Mouse (Mus musculus) lung, postnatal 4 days (tissue): Measurements from ENCODE around the gene Polr2f.
A peak's percentile ranks its signal among the peaks of the same experiment; 100 is the strongest.

Source experiments
- DNase-seq, 2 experiments: peaks; one replicate each; pipeline ENCODE4 v3.0.0; 2021

Gene Polr2f

DNA sequence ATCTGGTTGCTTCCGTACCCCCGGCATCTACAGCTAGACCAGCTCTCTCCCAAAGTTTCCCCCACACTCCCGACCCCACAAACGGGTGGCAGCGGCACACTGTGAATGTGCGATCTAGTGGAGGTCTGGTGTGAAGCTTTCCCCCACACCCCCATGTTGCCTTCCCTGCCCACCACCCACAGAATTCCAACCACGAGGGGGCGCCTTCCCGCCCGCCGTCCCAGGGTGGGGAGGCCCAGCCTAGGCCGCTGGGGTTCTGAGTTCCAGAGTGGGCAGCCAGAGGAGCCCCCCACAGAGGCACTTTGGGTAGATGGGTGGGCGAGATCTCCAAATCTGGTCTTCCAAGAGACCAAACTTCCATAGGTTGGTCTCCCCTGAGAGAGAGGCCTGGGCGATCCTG, 22.0 kb downstream of the Polr2f start:
- no peak for DNase-seq

DNA sequence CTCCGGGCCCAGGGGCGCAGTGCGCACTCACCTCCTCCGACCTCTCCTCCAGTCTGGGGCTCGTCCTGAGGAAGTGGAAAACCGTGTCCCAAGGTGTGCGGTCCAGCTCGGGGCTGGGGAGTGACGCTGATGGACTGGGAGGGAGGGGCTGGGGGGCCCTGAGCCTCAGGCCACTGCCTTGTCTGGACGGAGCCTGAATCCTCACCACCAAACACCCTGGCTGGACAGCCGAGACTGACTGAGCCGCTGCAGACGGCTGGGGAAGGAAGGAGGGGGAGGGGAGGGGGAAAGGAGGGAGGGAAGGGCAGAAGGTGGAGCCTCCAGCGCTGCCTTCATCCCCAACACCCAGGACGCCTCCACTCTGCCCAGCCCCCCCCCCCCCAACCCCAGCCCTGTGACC, 23.4 kb downstream of the Polr2f start:
- DNase-seq = no peak

DNA sequence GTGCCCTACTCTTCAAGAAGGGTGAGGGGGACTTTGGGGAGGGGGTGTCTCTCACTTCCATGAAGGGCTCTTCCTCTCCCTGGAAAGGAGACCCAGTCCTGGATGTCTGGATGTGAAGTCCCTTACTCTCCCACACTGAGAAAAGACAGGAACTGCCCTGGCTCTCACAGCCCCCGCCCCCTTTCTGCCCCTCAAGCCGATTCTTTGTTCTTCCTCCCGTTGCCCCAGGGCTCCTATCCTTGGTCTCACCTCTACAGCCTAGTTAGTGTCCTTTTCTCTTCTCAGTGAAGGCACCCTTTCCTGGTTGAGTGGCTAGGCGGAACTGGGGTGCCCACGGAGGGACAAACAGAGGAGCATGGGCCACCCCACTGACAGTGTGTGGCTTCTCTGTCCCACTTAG, 24.3 kb downstream of the Polr2f start, which contains the start of gene Sox10:
TSS of gene Sox10 (minus strand) at position 101 of the 400 bp plus-strand sequence.
- DNase-seq = no peak

DNA sequence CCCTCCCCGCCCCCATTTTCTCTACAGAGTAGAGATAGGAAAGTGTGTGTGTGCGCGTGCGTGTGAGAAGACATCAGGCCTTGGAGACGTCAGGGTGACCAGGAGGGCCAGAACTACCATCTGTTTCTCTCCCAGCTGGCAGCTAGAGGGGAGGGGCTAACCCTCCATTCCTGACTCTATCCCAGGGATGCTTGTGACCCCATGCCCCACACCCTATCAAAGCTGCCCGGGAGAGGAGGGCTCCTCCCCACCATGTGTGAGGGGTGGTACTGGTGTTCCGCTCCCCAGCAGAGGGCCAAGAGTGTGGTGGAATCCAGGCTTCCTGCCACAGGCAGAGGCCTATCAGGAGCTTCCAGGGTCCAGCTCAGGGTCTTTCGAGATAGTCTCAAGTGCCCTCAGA, 25.9 kb downstream of the Polr2f start:
- no peak for DNase-seq

DNA sequence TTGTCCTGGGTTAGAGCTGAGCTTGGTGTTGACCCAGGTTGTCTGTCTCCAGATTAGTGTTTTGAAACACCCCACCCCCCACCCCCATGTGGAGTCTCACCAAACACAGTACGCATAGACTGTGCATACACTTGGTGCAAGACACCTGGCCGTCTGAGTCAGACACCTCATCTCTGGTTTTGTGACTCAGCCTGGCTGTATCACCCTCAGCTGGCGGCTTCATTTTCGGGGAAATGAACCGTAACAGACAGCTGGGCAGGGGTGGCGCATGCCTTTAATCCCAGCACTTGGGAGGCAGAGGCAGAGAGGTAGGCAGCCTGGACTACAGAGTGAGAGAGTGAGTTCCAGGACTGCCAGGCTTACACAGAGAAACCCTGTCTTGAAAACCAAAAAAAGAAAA, 36.1 kb downstream of the Polr2f start:
- DNase-seq = no peak

DNA sequence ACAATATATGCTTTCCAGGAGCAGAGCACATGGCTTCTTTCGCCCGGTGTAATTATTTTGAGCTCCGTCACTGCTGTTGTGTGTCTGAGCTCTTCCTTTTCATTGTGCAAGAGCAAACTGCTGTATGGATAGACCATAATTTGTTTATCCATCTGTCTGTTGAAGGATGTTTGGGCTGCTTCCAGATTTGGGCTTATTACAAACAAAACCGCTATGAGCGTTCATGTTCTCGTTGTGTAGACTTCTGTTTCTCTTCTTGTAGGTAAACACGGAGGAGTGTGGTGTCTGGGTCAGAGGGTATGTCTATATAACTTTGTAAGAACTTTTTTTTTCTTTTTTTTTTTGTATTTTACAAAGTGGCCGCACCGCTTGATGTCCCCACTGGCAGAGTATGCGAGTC, 44.4 kb downstream of the Polr2f start:
- DNase-seq = peak in 1 of 2 experiments; percentile 26

DNA sequence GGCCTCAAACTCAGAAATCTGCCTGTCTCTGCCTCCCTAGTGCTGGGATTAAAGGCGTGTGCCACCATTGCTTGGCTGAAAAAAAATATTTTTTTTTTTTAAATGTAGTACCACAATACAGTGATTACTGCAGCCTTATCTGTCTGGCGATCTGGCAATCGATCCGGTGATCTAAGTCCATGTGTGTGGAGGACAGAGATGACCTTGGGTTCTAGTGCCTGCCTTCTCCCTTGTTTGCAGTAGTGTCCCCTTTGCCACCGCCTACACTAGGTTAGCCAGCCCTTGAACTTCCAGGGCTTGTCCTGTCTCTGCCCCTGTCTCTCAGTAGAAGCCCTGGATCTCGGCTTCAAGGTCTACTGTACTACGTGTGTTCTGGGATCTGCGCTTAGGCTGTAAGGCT, 47.0 kb downstream of the Polr2f start:
- no peak for DNase-seq

DNA sequence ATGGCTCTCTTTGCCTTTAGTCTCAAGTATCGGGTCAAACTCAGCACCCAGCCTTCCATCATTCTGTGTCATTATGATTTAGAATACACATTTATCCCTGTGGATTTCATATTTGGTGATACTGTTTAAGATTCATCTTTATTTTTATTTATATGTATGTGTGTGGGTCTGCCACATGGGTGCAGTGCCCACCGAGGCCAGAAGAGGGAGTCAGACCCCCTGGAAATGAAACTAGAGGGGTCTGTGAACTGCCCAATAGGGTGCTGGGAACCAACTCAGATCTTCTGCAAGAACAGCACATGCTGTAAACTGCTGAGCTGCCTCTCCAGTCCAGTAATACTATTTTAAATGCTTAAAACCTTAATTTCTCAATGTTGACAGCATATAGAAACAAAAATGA, 50.6 kb downstream of the Polr2f start:
- DNase-seq = no peak

DNA sequence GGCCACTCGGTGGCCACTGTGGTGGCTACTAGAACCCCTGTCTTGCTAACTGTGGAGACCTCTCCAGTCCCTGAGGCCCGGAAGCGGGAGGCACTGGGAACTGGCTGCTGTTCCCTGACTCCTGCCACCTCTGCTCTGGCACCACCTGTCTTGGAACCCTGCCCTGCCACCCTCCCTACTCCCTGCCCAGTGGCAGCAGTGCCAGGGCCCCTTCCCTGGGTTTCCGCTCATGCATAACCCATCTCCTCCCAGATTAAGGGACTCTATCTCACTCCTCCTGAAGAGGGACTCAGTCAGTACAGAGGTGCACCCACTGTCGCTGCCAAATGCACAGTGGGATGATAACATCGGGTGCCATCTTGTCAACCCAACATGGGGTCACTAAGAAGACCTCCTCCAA, 51.6 kb downstream of the Polr2f start:
- no peak for DNase-seq

DNA sequence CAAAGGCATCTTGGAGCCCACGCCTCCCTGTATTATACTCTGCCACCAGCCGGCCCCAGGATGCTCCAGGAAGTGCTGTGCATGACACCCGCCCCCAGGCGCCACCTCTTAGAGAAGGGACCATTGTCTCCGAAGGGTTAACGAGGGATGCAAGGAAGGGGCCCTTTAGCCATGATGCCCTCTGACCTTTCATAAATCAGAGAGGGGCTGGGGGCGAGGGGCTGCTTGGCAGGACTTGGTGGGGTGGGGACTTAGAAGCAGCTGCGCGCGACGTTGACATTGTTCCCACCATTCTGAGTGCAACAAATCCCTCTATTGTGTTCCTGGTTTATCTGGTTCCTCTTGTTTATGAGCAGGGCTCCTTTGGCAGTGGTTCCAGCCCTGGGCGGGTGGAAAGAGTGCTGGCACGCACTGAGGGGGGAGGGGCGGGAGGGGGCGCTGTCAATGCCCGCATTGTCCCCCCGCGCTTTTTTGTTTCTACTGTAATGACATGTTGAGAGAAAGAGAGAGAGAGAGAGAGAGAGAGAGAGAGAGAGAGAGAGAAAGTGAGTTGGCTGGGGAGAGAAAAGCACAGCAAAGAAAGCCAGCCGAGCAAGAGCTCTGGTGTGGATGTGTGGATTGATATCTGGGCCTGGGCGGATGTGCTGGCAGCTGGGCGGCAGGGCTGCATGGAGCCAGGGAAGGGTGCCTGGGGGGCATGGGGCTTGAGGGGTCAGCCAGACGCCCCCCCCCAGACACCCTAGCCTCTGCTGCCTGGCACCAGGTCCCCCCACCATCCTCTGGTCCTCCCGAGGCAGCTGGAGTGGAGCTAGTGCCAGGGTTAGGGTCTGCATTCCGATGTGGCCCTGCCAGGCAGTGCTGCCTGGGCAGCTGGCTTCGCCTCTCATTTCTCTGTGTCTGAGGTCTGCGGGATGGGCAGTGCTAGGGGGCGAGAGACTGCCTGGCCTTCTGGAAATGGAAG, 52.4 kb downstream of the Polr2f start:
- peak; percentile 66 to 79 for DNase-seq

DNA sequence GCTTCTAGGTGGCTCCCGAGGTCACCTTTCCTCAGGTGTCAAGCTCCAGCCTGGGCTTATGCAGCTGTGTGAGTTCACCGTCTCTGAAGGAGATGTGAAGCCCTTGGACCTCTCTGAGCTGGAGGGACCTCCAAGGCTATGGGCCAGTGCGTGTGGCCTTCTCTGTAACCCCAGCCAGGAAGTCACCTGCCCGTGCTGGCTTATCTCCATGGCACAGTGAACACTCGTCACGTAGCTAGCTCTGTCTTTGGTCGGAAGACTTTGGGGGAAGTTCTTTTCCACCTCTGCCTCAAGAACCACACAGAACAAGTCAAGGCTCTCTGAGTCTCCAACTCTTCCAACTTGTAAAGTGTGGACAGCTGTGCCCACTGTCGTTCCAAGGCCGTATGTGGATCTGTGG, 53.2 kb downstream of the Polr2f start:
- no peak for DNase-seq

DNA sequence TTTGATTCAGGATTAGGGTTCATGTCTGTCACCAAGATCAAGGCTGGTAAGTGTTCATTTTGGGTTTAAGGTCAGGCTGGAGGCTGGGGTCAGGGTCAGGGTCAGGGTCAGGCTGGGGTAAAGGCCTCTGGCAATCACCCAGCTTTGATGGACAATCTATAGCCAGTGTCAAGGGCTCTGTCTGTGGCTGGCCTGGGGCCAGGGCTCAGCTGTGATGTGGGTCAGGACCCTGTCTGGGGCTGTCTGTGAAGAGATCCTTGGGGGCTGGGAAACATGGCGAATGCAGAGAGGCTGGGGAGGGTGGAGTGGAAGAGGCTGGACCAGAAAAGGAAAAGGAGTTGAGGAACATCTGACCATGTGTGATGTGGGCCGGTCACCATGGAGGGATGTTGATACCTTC, 54.1 kb downstream of the Polr2f start:
- DNase-seq = peak in 1 of 2 experiments; percentile 57

DNA sequence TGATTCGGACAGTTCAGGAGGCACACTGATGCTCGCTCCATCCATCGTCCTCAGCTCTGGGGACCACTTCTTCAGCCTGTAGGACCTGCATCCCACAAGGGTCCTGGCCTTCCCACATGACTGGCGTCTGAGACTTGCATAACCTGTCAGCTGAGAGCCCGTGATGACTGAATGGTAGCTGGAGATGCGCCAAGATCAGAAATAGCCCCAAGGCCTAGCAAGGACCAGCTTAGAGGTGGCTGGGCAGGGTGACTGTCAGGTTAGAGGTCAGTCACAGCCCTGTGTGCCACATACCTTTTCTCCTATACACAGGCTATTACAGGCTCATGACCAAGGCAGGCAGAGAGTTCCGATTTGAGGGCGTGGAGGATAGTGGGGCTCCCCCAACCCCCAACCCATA, 54.7 kb downstream of the Polr2f start:
- no peak for DNase-seq

DNA sequence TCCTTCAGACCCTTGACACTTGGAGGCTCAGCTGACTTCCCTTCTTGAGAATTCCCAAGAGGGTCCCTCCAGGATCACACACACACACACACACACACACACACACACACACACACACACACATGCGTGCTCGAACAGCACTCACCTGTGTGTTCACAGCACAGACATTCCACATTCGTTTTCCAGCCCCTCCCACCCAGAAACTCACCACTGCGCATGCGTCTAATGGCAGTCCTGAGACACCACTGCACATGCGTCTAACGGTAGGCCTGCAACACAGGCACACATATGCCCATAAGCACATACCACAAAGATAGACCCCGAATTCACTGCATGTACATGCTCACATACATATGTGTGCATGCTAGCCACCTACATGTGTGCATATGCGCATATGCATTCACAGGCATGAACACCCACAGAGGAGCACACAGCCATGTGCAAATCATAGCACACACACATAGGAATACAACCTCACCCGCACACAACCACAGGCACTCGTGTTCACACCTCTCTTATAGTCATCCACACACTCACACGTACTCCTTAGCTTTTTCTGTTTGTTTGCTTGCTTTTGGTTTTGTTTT, 58.7 kb downstream of the Polr2f start:
- DNase-seq = no peak
